Mouse (Mus musculus): ENCODE data around the gene Aftph. TPM values are rescaled to one million over a fixed set of nuclear protein-coding genes. Genes with fewer than 3 reads are reported as not detected.

Aftph gene
- total RNA-seq, 1 experiment from 2014 or later = 43.4 TPM

DNA sequence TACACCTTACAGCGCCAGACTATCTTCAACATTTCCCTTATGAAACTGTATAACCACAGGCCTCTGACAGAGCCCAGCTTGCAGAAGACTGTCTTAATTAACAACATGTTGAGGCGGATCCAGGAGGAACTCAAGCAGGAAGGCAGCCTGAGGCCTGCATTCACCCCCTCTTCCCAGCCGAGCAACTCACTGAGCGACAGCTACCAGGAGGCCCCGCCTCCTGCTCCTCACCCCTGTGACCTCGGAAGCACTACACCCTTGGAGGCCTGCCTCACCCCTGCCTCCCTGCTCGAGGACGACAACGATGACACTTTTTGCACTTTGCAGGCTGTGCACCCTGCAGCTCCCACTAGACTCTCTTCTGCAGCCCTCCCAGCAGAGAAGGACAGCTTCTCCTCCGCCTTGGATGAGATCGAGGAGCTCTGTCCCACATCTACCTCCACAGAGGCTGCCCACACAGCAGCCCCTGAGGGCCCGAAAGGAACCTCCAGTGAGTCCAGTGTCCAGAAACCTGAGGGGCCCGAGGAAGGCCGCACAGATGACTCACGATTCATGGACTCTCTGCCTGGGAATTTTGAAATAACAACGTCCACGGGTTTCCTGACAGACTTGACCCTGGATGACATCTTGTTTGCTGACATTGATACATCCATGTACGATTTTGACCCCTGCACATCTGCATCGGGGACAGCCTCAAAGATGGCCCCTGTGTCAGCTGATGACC is 93.3 kb downstream of the Aftph start:
- DNase-seq = peak; percentile 73

GRCm38 (mm10) chr11:20646986-20647726 is 94.2 kb downstream of the Aftph start:
- no peak for DNase-seq

DNA sequence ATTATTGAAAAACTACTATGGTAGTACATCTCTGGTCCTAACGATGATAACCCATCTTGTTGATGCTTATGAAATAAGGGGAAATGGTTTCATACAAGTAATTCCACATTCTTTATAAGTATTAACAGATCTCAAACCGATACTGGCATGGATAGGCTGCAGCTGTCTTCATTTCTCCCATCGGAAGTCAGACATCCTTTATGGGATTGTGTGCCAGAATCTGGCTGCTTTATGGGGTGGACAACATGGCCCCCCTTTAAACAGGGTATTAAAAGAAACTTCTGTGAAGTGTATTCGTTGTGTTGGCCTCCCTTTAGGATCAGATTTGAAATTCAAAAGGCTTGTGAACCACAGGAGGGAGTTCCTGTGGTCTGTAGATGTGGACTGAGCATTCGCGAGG is 95.2 kb downstream of the Aftph start:
- DNase-seq = no peak

DNA sequence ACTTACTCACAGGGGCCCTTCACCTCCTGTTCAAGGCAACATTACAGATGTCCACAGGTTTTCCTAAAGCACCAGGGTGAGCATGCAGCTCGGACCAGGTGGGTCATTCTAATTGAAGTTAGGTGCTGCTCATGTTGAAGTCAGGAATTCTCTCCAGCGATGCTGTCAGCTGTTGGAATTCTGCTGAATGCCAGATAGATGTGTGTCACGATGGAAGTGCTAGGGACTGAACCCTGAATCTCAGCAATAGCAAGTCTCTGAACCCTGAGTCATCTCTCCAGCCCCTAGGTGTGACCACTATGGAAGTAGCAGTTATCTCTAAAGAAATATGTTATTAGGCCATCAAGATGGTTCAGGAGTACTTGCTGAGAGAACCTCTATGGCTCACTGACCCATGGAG is 95.9 kb downstream of the Aftph start:
- no peak for DNase-seq

DNA sequence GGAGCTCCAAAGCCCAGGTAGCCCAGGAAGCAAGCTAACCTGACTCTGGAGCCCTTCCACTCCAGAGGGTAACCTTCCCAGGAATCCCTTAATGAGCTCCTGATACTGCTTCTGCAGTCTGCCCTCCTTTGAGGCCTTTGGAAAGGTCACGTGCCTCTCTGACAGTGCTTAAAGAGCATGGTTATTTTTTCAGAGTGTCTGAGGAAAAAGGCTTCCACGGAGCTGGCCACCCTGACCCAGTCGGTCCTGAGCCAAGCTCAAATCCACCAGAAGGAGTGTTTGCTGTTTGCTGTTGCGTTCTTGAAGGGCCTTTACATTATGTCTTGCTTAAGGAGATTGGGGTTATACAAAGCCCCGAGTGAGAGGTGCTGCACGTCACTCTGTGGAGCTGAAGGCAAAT is 96.5 kb downstream of the Aftph start:
- no peak for DNase-seq

DNA sequence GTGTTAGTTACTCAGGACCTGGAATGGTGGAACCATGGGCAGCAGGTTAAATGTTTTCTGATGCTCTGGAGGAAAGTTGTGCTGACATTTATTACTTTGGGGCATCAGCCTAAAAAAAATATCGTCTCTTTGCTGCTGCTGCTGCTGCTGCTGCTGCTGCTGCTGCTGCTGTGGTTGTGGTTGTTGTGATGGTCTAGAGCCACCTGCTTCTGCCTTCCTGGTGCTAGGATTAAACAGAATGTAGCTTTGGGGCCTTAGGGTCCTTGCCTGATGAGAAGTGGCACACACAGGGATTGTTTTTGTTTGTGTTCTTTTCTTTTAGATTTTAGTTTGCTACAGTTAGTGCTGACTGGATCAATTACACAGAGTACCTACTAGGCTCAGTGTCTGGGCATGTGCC is 97.2 kb downstream of the Aftph start:
- no peak for DNase-seq

DNA sequence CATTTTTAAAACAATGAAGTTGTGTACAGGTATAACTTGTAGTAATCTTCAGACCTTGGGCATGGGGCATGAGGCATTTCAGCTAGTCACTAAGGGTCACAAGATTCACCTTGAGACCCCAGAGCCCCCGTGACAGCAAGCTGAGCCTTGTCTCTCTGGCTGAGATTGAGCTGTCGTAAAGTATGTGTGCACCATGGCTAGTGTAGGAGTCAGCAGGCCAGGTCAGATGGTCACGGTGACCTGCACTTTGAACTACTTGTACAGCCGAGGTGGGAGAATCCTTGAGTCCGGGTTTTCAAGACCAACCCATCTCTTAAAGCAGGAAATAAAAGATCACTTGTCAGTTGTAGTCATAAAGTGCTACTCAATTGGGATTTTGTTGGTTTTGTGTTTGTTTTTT is 98.2 kb downstream of the Aftph start:
- DNase-seq = no peak

GRCm38 (mm10) chr11:20642321-20642720 is 99.1 kb downstream of the Aftph start:
- DNase-seq = no peak

GRCm38 (mm10) chr11:20639918-20640447 is 101.4 kb downstream of the Aftph start:
- peak; percentile 62 for DNase-seq

DNA sequence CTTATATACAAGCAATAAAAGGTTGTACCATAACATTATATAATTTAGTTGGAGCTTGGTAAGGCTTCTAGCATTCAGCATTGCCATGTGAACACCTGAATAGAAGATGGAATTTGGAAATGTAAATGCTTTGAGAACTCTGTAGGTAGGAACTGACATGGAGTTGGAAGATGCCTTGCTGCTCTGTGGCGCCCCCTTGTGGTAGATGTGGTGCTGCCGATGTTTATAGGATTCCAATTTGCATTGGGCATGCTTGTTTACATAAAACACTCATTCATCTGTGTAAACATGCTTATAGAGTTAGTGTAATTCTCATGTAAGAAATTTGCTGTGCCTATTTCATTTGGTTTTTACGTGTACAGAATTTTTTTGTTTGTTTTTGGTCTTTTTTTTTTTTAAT is 102.5 kb downstream of the Aftph start:
- peak; percentile 90 for DNase-seq

GRCm38 (mm10) chr11:20637060-20637459 is 104.3 kb downstream of the Aftph start:
- no peak for DNase-seq

DNA sequence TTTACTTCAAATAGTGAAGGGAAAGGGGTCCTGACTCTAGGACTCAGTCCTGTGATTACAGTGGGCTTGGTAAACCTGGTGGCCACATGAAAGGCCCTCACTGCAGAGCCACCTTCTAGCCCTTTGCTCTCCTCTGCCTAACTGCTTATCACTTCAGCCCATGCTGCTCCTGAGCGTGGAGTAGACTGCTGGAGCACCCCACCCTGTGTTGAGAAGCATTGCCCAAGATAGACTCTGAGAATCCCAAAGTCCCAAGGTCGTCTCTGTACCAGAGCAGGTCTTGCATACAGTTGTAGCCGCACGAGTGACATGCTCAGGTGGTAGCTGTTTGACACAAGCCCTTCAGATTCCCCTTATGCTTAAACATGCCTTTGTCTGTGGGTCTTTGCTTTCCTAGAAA is 105.3 kb downstream of the Aftph start:
- DNase-seq = no peak

- no peak for DNase-seq
Measured at GRCm38 (mm10) chr11:20635646-20636045, 105.7 kb downstream of the Aftph start.

Other genes with a start within 250 kb of the Aftph start
- gene Sertad2, start 198.3 kb downstream of the Aftph start, total RNA-seq (2021) = 15.7 and 15.9 TPM in 2 replicates
- 23.9 and 27.7 TPM in 2 replicates for gene Lgalsl, start 89.5 kb upstream of the Aftph start, total RNA-seq (2021)